Mouse (Mus musculus) E14TG2a.4 (cell line): ENCODE measurements at regions not wholly inside any gene's neighbourhood (a gene's known extent, or its start where the extent isn't known, plus 50 kb on each side); places are given as distances from the start of the nearest gene placed in this dataset.

ENCODE experiments used
- CTCF ChIP-seq: conservative IDR thresholded peaks from 2 replicates; pipeline ENCODE4 v1.5.1; 2014; ENCODE audit warnings: low read length
- NANOG ChIP-seq: IDR thresholded peaks from 2 replicates; pipeline ENCODE4 v1.6.1; 2014; ENCODE audit warnings: borderline replicate concordance, low read length, mixed read lengths
- POU5F1 ChIP-seq: IDR thresholded peaks from 2 replicates; pipeline ENCODE4 v1.6.1; 2014; ENCODE audit warnings: low read length, borderline replicate concordance

DNA sequence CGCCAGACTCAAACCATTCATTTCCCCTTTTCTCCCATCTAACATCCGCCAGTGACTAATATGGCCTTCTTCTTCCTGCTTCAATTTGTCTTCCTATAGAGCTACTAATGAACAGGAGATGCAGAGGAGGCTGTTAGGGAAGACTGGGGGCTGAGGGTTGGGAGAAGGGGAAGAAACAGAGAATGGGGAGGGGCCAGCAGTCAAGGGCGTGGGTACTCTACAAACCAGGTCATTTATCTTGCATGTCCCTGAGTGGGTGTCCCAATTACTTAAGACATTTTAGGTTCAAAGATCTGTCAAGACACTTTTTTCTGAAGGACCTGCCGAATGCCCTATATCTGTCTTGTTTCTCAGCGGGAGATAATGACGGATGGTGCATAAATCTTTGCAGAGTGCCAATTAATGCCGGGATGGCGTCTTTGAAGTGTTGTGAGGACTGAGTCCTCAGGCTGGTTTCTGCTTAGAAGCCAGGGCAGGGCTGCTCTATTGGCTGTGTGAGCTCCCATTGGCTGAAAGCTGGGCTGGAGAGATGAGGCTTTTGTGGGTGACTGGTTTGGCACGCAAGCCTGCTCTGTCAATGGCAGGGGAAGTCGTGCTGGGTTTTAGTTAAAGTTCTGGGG lies 294.7 kb upstream of the Ppp2r3a start:
- TF ChIP-seq CTCF (no peak), NANOG (no peak), POU5F1 (no peak)
